8 mouse cellular contexts compared by ENCODE assay signal in genomic region chr9:109832391-109833087, GRCm38 (mm10). TPM values are rescaled to one million over a fixed set of nuclear protein-coding genes. Genes with fewer than 3 reads are reported as not detected.
DNase-seq lines count a peak whose midpoint lies in the region; ATAC-seq lines count a peak whose summit lies in the region.

Nme6 (plus strand) TSS chr9:109832749.

- H3K36me3 ChIP-seq in hindbrain, embryonic 11.5 days (ENCODE audit: control insufficient read depth, insufficient read depth, low read length): no peaks in the 10 kb centered on the region

- no peaks in the 10 kb centered on the region for H3K27me3 ChIP-seq in hindbrain, embryonic 11.5 days (ENCODE audit: control insufficient read depth, insufficient read depth, low read length)

- under 1% methylated on average over 32 of the region's 32 CpGs for WGBS in hindbrain, embryonic 11.5 days

- 0 out of 2 replicates have a peak, but pooled peaks cover 3% of the 10 kb centered on the region for H3K4me1 ChIP-seq in hindbrain, embryonic 11.5 days (replicated peaks; ENCODE audit: control insufficient read depth, insufficient read depth, low read length)

- peak; percentile 86 for DNase-seq in MN1 (ENCODE audit: low spot score)
- peak; percentile 85 for DNase-seq in cerebellum, adult 9-10 months
- DNase-seq in frontal cortex, adult 2 months (ENCODE audit: extremely low spot score in 1 of 2, low spot score in 1 of 2): peak; percentile 51 to 87
- DNase-seq in hindbrain, embryonic 11.5 days (ENCODE audit: low spot score): peak; percentile 95
- DNase-seq in layer of hippocampus, postnatal 10 days (ENCODE audit: low spot score in 2 of 2): peak; percentile 82 to 88
- peak; percentile 91 for DNase-seq in lung, postnatal 10 days
- DNase-seq in ovary, postnatal 36 days (ENCODE audit: low spot score): peak; percentile 86
- DNase-seq in thymus, postnatal 25 days: peak; percentile 81

- peak; percentile 97 for ATAC-seq in hindbrain, embryonic 11.5 days (ENCODE audit: low FRiP score)

- H3K4me2 ChIP-seq in hindbrain, embryonic 11.5 days (replicated peaks; ENCODE audit: low read depth, low read length): peak within 1 kb of the TSS; percentile 40

- peak within 1 kb of the TSS; percentile 62 for H3K9ac ChIP-seq in hindbrain, embryonic 11.5 days (ENCODE audit: low read depth, low read length)

- no peaks in the 10 kb centered on the region for H3K9me3 ChIP-seq in hindbrain, embryonic 11.5 days (ENCODE audit: control insufficient read depth, low read length)

- H3K27ac ChIP-seq in hindbrain, embryonic 11.5 days (ENCODE audit: low read depth, low read length): no peak within 1 kb of the TSS

- H3K4me3 ChIP-seq in hindbrain, embryonic 11.5 days (ENCODE audit: low read depth, low read length): peak within 1 kb of the TSS; percentile 48

RNA-seq across cellular contexts. Expression of gene Nme6, which starts in this region (rescaled TPM):
- polyA plus RNA-seq in frontal cortex, adult 2 months (2012; rRNA removed): 15.3 and 16.1 TPM in 2 replicates
- 89.2 and 90.6 TPM in 2 replicates for polyA plus RNA-seq in hindbrain, embryonic 11.5 days (2014; fragmentation: Nextera tagmentation; extraction: Ambion mirVana)
- 10 to 100 TPM; 12.0 to 12.3 TPM for total RNA-seq in layer of hippocampus, postnatal 10 days (2021)
